Mouse (Mus musculus): ENCODE results near the gene Srgn.
"Not testable (repeated sequence)": the region's sequence is repeated elsewhere in the genome, so short reads cannot be mapped to it uniquely, and the experiment has no call there.

Srgn gene

DNA sequence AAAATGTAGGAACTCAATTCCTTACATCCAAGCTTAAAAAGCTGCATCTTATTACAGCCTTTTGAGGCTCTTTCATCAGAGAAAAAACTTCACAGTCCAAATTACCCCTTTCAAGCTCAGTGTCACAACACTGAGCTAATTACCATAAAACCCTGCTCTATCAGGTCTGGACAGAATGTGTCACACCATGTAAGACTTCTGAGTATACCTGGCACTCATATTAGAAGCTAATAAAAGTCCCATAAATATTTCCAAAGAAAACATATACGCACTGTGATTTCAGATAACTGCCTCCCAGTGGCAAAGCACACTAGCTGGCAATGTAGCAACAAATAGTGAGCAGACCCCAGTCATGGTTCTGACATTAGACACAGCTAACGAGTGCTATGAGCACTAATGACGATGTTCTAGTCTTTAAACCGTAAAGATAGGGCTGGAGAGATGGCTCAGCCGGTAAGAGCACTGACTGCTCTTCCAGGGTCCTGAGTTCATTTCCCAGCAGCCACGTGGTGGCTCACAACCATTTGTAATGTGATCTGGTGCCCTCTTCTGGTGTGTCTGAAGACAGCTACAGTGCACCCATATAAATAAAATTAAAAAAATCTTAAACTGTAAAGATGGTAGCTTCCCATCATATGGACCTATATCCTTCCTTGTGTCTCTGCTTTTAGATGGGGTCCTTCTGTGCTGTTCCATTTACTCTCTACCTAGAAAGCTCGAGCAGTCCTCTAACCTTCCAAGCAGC lies 46.0 kb downstream of the Srgn start:
- DNase-seq = no peak

DNA sequence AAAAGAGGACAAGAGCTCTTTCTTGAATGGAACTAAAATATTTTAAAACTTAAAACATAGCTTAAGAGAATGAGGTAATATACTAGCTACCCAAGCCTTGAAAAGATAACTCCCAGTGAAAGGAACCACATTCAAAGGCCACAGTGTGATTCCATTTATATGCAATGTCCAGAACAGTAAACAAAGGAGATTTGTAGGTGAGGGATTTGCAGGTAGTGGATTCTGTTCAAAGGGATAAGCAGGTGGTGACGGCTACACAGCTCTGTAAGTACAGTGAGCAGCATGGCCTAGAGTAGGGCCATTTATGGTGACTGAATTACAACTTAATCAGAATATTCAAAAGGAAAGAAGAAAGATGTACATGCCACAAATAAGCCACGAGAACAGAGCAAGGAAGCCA lies 50.3 kb downstream of the Srgn start:
- no peak for DNase-seq

DNA sequence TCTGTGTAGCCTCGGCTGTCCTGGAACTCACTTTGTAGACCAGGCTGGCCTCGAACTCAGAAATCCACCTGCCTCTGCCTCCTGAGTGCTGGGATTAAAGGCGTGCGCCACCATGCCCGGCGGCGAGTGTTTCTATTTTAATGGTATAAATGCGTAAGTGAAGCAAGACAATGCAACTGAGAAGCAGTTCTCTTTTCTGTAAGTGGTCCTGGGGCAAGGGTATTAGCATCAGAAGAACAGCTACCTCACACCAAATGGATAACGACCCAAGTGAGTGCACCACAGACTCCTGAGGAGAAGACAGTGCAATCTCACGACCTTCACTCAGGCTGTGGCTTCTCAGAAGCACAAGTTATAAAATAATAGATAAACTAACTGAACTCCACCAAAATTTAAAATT lies 52.3 kb downstream of the Srgn start:
- no peak for DNase-seq

DNA sequence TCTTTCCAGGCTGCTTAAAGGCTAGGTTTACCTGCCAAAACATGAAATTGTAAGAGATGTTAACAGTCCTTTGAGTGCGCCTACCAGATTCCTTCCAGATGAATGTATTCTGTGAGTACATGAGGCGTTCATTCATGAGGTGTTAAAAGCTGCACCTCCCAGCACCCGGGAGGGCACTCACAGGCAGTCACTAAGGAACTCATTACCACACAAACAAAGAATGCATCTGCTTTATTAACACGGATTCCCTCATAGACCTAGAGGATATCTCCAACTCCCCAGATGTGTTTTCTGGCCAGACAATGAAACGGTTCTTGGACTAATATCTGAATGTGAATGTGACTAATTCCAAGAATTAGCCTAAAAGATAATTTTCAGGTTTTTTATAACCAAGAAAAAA lies 56.1 kb downstream of the Srgn start:
- no peak for DNase-seq

DNA sequence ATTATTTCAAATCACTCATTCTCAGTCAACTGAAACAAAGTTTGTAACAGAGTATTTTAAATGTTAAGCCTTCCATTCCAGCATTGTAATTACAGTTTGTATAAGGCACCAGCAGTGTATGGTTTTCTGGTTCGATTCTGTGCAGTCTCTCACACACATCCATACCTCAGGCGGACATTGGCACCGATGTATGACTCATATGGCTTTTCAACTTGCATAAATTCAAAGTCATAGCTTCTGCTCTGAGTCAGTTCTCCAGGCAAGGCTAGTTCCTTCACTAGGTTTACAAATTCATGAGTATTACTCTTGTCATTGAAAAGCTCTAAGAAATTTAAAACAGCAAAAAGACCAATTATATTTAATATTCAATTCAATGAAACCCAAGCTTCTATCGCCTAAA lies 57.5 kb downstream of the Srgn start:
- no peak for DNase-seq

DNA sequence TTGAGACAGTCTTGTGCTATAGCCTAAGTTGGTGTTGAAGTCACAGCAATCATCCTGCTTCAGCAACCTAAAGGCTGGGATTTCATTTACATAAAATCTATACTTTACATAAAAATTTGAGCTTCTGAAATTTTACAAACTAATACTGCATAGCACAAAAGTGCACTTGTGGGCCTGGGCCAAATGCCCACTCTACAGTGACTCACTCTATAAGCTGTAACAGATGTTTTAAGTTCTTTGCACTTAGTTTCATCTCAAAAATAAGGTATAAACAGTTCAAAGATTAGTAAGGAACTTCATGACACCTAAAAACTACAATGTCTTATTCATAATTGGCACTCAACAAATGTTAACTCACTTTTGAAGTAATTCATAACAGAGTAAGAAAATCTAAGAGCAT lies 65.9 kb downstream of the Srgn start:
- DNase-seq = no peak

DNA sequence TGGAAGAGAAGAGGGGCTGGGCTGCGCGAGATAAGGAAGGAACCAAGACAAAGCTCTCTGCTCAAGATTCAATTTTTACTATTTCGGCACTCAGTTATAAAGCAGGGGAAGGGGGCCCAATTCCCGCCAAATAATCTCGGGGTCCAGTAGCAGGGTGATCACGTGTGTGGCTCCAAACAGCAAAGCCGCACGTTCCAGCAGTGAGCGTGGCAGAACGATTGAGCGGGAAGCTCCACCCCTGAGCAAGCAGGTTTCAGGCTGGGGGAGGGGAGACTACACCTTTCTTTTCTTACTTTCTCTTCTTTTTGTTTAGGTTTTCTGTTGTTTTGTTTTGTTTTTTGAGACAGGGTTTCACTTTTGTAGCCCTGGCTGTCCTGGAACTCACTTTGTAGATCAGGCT lies 75.2 kb downstream of the Srgn start:
- not testable (repeated sequence) for DNase-seq

DNA sequence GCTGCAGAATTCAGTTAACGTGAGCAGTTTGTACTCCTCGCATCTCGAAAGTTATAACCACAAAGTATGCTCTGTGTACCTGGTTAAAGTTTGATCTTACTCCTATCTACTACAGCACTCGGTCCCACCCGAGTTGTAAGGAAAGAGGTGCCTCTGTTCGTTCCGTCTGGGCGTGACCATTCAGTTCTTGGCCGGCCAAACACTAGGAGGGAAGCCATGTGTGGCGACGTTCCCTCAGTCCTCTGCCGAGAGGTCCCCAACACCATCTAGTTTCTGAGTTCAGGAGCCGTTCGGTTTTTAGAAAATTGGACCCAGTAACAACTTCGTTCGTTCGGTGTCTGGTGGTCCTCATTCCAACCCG lies 77.0 kb downstream of the Srgn start:
- DNase-seq = no peak

DNA sequence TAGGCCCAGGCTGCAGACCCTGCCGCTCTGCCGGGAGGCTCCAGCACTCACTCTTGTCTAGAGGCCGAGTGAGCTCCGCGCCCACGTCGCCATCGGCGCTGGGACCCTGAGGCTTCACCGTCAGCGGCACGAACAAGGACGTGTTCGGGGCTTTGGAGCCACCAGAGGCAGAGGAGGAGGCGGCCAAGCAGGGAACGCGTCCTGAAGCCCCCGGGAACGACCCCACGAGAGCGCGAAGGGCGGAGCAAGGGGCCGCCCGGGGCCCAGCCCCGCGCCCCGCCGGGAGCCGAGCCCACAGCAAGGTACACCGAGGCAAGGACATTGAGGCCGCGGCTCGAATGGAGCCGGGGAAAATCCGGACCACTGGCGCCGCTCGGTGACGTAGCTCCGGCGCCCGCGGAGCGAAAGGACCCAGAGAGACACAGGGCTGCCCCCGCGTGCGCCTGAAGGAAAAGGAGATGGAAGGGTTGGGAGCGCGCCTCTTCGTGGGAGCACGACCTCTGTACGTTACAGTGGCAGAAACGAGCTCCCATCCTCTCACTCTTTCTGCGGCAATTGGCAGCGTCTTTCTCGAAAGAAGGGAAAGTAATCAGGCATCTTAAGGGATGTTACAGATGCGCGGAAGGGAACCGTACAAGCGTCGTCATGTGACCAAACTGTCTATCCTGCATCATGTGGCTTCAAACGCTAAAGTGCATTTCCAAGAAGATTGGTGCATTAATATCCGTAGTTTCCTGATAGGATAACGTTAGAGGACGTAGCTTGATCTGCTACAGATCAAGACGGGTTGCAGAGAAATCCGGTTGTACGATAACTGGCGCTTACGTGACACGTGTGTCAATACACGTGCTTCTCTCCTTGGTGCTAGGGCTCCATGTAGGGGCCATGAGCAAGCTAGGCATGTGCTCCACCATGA lies 77.6 kb downstream of the Srgn start, which contains the start of the genes 4930507D05Rik and Supv3l1:
TSS of gene 4930507D05Rik (plus strand) at position 126 of the 916 bp plus-strand sequence.
TSS of gene Supv3l1 (minus strand) at position 375 of the 916 bp plus-strand sequence.
- peak; percentile 82 to 88 for DNase-seq

Measured in kidney, adult 8-10 months (tissue).